Mouse (Mus musculus) limb, embryonic 12.5 days (tissue): ENCODE measurements around the gene Fastkd5. TPM values are rescaled to one million over a fixed set of nuclear protein-coding genes. Genes with fewer than 3 reads are reported as not detected.

ENCODE experiments used
- ATAC-seq: fragments of 200-750 bp; cut with Nextera tagmentation; 2 replicates; pipeline ENCODE4 v1.8.0; 2017; ENCODE audit warnings: low read depth, moderate TSS enrichment; ENCODE audit not compliant: insufficient number of reproducible peaks, insufficient read depth, low FRiP score, low TSS enrichment
- H3K27ac ChIP-seq: fragments of 300-500 bp; sonication (generic); 2 replicates; pipeline ENCODE4 v1.5.1; 2016; ENCODE audit warnings: mild to moderate bottlenecking, moderate library complexity
- H3K27me3 ChIP-seq: fragments of 300-500 bp; sonication (generic); 2 replicates; pipeline ENCODE4 v1.6.1; 2016; ENCODE audit warnings: mild to moderate bottlenecking, moderate library complexity
- H3K36me3 ChIP-seq: fragments of 300-500 bp; sonication (generic); 2 replicates; pipeline ENCODE4 v1.6.1; 2016; ENCODE audit warnings: mild to moderate bottlenecking, moderate library complexity
- H3K4me1 ChIP-seq: fragments of 300-500 bp; sonication (generic); replicated peaks from 2 replicates; pipeline ENCODE4 v1.6.1; 2016
- H3K4me2 ChIP-seq: fragments of 300-500 bp; sonication (generic); 2 replicates; pipeline ENCODE4 v1.6.1; 2016; ENCODE audit warnings: mild to moderate bottlenecking, moderate library complexity
- H3K4me3 ChIP-seq: fragments of 300-500 bp; sonication (generic); replicated peaks from 2 replicates; pipeline ENCODE4 v1.5.1; 2016; ENCODE audit warnings: mild to moderate bottlenecking
- H3K9ac ChIP-seq: fragments of 300-500 bp; sonication (generic); replicated peaks from 2 replicates; pipeline ENCODE4 v1.6.1; 2016; ENCODE audit warnings: mild to moderate bottlenecking, moderate library complexity
- H3K9me3 ChIP-seq: fragments of 300-500 bp; sonication (generic); 2 replicates; pipeline ENCODE4 v1.6.1; 2016; ENCODE audit warnings: mild to moderate bottlenecking, moderate library complexity
- WGBS: fragments of 180-500 bp; shearing (Covaris S2); methylation state at CpG from one replicate; pipeline ENCODE4 v1.1.7; 2016; 5-methylcytosine and 5-hydroxymethylcytosine counted together
- polyA plus RNA-seq: library from polyadenylated mRNA; unstranded; fragments of >200 nt; fragmentation: Nextera tagmentation; extraction: Ambion mirVana; gene quantifications from 2 replicates; pipeline ENCODE4 v1.2.1, GENCODE M21; 2016

Gene Fastkd5
- 18.7 and 20.3 TPM in 2 replicates for polyA plus RNA-seq

- Histone ChIP-seq H3K9me3 (no peaks in the 10 kb centered on the region), H3K4me3 (peak within 1 kb of the TSS; percentile 97), H3K27me3 (peaks cover 20% of the 10 kb centered on the region), H3K27ac (peak within 1 kb of the TSS; percentile 76), H3K4me1 (peaks cover 18% of the 10 kb centered on the region), H3K4me2 (peak within 1 kb of the TSS; percentile 85), H3K36me3 (peaks cover 27% of the 10 kb centered on the region), H3K9ac (peak within 1 kb of the TSS; percentile 91)
- WGBS: under 1% methylated on average over 25 of the region's 25 CpGs
- ATAC-seq: peak; percentile 66; the same call in 1 of the 2 replicates
Observed at GRCm38 (mm10) chr2:130629839-130630203, at the start of gene Fastkd5, which contains the start of gene Ubox5. Gene Fastkd5, minus strand, starts transcription at chr2:130630027. Gene Ubox5, minus strand, starts transcription at chr2:130630038.

DNA sequence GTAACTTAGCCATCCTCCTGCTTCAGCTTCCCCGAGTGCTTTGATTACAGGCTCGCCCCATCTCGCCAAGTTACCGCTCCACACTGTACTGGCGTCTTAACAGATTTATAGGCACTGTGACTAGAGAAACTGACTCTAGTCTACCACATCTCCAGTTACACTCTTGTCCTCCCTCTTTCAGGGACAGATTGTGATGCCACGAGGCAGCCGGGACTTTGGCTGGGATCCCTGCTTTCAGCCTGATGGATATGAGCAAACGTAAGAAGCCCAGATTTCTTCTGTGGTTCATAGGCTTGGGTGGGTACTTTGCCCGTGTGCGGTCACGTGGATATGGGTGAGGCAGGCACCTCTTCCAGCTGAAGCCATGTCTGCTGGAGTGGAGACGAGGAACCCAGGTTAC, 49.3 kb upstream of the Fastkd5 start:
- no peak for ATAC-seq
- H3K27me3 ChIP-seq: no peaks in the 10 kb centered on the region
- no peaks in the 10 kb centered on the region for H3K9me3 ChIP-seq
- no peak overlapping the region for H3K4me2 ChIP-seq
- H3K36me3 ChIP-seq: peaks cover 99% of the 10 kb centered on the region
- no peak overlapping the region for H3K27ac ChIP-seq
- no peaks in the 10 kb centered on the region for H3K4me1 ChIP-seq
- H3K9ac ChIP-seq: no peak overlapping the region
- 94% methylated on average over 12 of the region's 12 CpGs for WGBS
- H3K4me3 ChIP-seq: no peak overlapping the region

- peaks cover 98% of the 10 kb centered on the region for H3K36me3 ChIP-seq
- 84% methylated on average over 10 of the region's 10 CpGs for WGBS
- ATAC-seq: no peak
- H3K4me1 ChIP-seq: no peaks in the 10 kb centered on the region
- no peak overlapping the region for H3K4me3 ChIP-seq
- H3K27ac ChIP-seq: no peak overlapping the region
- H3K9me3 ChIP-seq: no peaks in the 10 kb centered on the region
- no peaks in the 10 kb centered on the region for H3K27me3 ChIP-seq
- H3K9ac ChIP-seq: no peak overlapping the region
- H3K4me2 ChIP-seq: no peak overlapping the region
Observed at GRCm38 (mm10) chr2:130677211-130677610, 47.4 kb upstream of the Fastkd5 start.

DNA sequence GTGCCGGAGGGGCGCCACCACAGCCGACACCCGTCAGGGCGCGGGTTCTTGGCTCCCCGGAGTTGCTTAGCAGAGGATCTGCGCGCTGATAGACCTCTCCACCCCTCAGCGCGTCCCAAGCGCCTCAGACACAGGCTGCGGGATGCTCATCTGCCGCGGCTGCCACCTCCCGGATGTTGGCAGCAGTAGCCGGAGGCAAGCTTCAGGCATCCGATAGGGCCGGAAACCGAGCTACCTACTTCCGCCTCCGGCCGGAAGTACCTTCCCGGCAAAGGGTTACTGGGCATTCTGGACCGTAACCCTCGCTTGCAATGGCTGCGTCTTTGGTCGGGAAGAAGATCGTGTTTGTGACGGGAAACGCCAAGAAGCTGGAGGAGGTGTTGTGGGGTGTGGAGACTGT, 37.7 kb upstream of the Fastkd5 start, which contains the start of gene Itpa:
Gene Itpa, plus strand, starts transcription at position 52 of the 400 bp plus-strand sequence.
- Histone ChIP-seq H3K27me3 (no peaks in the 10 kb centered on the region), H3K9ac (peak within 1 kb of the TSS; percentile 72), H3K4me3 (peak within 1 kb of the TSS; percentile 69), H3K36me3 (peaks cover 16% of the 10 kb centered on the region), H3K4me2 (peak within 1 kb of the TSS; percentile 90), H3K27ac (peak within 1 kb of the TSS; percentile 81), H3K9me3 (no peaks in the 10 kb centered on the region), H3K4me1 (peaks cover 25% of the 10 kb centered on the region)
- no peak for ATAC-seq
- WGBS: under 1% methylated on average over 31 of the region's 31 CpGs

GRCm38 (mm10) chr2:130664102-130664701, 34.4 kb upstream of the Fastkd5 start, which contains the start of gene Ddrgk1:
Gene Ddrgk1, minus strand, starts transcription at chr2:130664659.
- WGBS: under 1% methylated on average over 40 of the region's 40 CpGs
- peaks cover 36% of the 10 kb centered on the region for H3K36me3 ChIP-seq
- H3K9me3 ChIP-seq: no peaks in the 10 kb centered on the region
- H3K27ac ChIP-seq: peak within 1 kb of the TSS; percentile 98
- H3K4me1 ChIP-seq: peaks cover 26% of the 10 kb centered on the region
- ATAC-seq: peak; percentile 98
- peak within 1 kb of the TSS; percentile 78 for H3K4me2 ChIP-seq
- peak within 1 kb of the TSS; percentile 79 for H3K9ac ChIP-seq
- peak within 1 kb of the TSS; percentile 59 for H3K4me3 ChIP-seq
- no peaks in the 10 kb centered on the region for H3K27me3 ChIP-seq

- Histone ChIP-seq H3K36me3 (peaks cover 44% of the 10 kb centered on the region), H3K9me3 (no peaks in the 10 kb centered on the region), H3K27ac (peak overlapping the region; percentile 98; the same call in 1 of the 2 replicates), H3K4me3 (peak overlapping the region; percentile 59), H3K9ac (peak overlapping the region; percentile 79), H3K4me1 (peaks cover 23% of the 10 kb centered on the region), H3K27me3 (no peaks in the 10 kb centered on the region), H3K4me2 (peak overlapping the region; percentile 78)
- WGBS: 90% methylated on average over 11 of the region's 11 CpGs
- ATAC-seq: no peak
Observed at GRCm38 (mm10) chr2:130663342-130663741, 33.5 kb upstream of the Fastkd5 start.

- no peak overlapping the region for H3K9ac ChIP-seq
- H3K4me2 ChIP-seq: no peak overlapping the region
- peaks cover 93% of the 10 kb centered on the region for H3K36me3 ChIP-seq
- no peaks in the 10 kb centered on the region for H3K9me3 ChIP-seq
- H3K4me3 ChIP-seq: no peak overlapping the region
- ATAC-seq: no peak
- H3K27ac ChIP-seq: no peak overlapping the region
- 97% methylated on average over 10 of the region's 10 CpGs for WGBS
- H3K4me1 ChIP-seq: peaks cover 11% of the 10 kb centered on the region
- no peaks in the 10 kb centered on the region for H3K27me3 ChIP-seq
Observed at GRCm38 (mm10) chr2:130658530-130658929, 28.7 kb upstream of the Fastkd5 start.

DNA sequence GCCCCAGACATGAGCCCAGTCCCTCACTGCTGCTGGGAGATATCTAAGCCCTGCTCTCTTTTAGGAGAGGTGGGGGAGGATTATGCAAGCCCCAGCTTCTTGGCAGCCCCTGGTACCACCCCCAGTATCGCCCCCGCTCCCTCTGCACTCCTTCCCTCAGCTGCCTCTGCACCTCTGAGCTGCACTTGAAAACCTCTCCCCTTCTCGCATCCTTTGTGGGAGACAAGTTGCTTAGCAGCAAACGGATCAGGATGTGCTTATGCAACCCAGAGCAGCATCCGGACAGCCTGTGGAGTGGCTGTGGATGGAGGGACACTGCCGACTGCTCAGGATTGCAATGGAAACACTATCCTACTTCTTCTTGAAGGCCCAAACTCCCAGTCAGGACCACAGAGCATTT, 27.7 kb upstream of the Fastkd5 start:
- no peak overlapping the region for H3K9ac ChIP-seq
- H3K9me3 ChIP-seq: no peaks in the 10 kb centered on the region
- no peak overlapping the region for H3K27ac ChIP-seq
- no peaks in the 10 kb centered on the region for H3K27me3 ChIP-seq
- ATAC-seq: no peak
- WGBS: 91% methylated on average over 6 of the region's 6 CpGs
- H3K4me3 ChIP-seq: no peak overlapping the region
- H3K36me3 ChIP-seq: peaks cover 99% of the 10 kb centered on the region
- H3K4me1 ChIP-seq: peaks cover under 1% of the 10 kb centered on the region; the same call in 1 of the 2 replicates
- no peak overlapping the region for H3K4me2 ChIP-seq

- Histone ChIP-seq H3K4me3 (no peak overlapping the region), H3K36me3 (peaks cover 94% of the 10 kb centered on the region), H3K9me3 (no peaks in the 10 kb centered on the region), H3K27ac (no peak overlapping the region), H3K4me1 (no peaks in the 10 kb centered on the region), H3K9ac (no peak overlapping the region), H3K27me3 (no peaks in the 10 kb centered on the region), H3K4me2 (no peak overlapping the region)
- no peak for ATAC-seq
- WGBS: 94% methylated on average over 9 of the region's 9 CpGs
Observed at GRCm38 (mm10) chr2:130656536-130656935, 26.7 kb upstream of the Fastkd5 start.

DNA sequence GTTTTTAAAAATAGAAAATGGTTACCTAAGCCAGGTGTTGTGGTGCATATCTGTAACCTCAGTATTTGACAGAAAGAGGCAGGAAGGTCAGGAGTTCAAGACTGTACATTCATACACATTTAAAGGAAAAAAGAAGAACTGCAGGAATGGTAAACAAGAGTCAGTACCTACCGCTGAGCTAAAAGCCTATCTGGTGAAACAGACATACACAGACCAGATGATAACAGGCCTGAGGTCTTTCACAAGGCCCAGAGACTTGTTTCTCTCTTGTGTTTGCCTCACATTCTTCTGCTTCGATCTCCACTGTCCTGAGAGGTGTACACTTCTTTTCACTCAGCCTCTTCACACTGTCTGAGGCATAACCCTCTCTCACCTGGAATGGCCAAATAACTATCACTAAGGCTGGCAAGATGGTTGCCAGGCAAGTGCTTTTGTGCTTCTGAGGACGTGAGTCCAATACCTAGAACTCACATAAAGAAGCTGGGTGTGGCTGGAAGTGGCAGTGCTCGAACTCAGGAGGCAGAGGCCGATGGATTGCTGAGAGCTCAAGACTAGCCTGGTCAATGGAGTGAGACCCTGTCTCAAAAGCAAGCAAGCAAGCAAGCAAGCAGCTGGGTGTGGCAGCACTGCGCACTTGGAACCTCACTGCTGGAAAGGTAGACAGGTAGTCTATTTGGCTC, 26.0 kb upstream of the Fastkd5 start:
- ATAC-seq: no peak
- Histone ChIP-seq H3K27ac (no peak overlapping the region), H3K27me3 (no peaks in the 10 kb centered on the region), H3K36me3 (peaks cover 91% of the 10 kb centered on the region), H3K4me3 (no peak overlapping the region), H3K4me2 (no peak overlapping the region), H3K9ac (no peak overlapping the region), H3K4me1 (no peaks in the 10 kb centered on the region), H3K9me3 (no peaks in the 10 kb centered on the region)
- WGBS: 89% methylated on average over 6 of the region's 6 CpGs

- 89% methylated on average over 1 of the region's 1 CpGs for WGBS
- Histone ChIP-seq H3K36me3 (peaks cover 77% of the 10 kb centered on the region), H3K4me1 (no peaks in the 10 kb centered on the region), H3K9ac (no peak overlapping the region), H3K27ac (no peak overlapping the region), H3K4me2 (no peak overlapping the region), H3K27me3 (no peaks in the 10 kb centered on the region), H3K9me3 (no peaks in the 10 kb centered on the region), H3K4me3 (no peak overlapping the region)
- no peak for ATAC-seq
Observed at GRCm38 (mm10) chr2:130653760-130654159, 23.9 kb upstream of the Fastkd5 start.
